Mouse (Mus musculus) neutrophil, adult 5-6 weeks (primary cell): ENCODE results near the gene Trit1. TPM values are rescaled to one million over a fixed set of nuclear protein-coding genes. Genes with fewer than 3 reads are reported as not detected.
"Not testable (repeated sequence)": the region's sequence is repeated elsewhere in the genome, so short reads cannot be mapped to it uniquely, and the experiment has no call there.

ENCODE experiments used
- ATAC-seq: fragments of 151-379, 151-347 bp; 2 replicates; pipeline ENCODE4 v1.8.0; 2017; ENCODE audit warnings: mild to moderate bottlenecking, moderate TSS enrichment; ENCODE audit not compliant: insufficient number of reproducible peaks, poor library complexity, low FRiP score, severe bottlenecking; ENCODE audit errors: extremely low read depth
- total RNA-seq: library from RNA; stranded (forward); fragments of 200-1000 nt; gene quantifications from 2 replicates; pipeline ENCODE4 v1.2.3, GENCODE M21; 2017

The Trit1 gene
- 23.5 and 35.2 TPM in 2 replicates for total RNA-seq

DNA sequence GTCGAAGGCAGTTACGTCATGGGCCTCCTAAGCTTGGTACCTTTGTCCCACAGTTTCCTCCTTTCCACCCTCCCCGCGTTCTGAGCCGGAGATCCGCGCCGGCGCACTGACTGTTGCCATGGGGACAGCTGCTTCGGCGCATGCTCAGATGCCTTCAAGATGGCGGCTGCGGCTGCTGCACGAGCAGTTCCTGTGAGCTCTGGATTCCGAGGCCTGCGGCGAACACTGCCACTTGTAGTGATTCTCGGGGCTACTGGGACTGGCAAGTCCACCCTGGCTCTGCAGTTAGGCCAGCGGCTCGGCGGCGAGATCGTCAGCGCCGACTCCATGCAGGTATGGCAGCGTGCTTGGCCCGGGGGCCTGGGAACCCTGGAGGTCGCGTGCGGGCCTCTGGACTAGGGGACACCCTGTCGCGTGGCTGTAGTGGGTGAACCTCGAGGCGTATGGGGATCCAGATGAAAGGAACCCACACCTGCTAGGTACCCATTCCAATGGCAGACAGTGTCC lies at the start of gene Trit1:
Gene Trit1 (plus strand): TSS at position 147 of the 507 bp plus-strand sequence.
- peak; percentile 94 for ATAC-seq

GRCm38 (mm10) chr4:122968106-122968505 lies 48.3 kb upstream of the Trit1 start:
- no peak for ATAC-seq

- no peak for ATAC-seq
Measured at GRCm38 (mm10) chr4:122971191-122971590, 45.2 kb upstream of the Trit1 start.

- no peak for ATAC-seq
Measured at GRCm38 (mm10) chr4:122971646-122972045, 44.8 kb upstream of the Trit1 start.

DNA sequence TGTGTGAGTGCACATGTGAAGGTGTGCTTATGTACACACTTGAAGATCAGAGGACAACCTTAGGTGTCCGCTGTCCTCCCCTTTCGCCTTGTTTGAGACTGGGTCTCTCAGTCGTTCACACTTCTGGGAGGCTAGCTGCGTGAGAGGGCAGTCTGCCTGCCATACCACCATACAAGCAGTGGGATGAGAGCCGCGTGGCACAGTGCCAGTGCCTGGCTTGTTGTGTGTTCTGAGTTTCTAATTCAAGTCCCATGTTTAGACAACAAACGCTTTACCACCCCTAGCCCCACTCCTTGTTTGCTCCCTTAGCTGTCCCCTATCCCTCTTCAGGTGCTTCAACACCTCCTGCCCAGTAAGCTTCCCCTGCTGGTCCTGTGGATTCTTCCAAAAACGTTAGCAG lies 44.3 kb upstream of the Trit1 start:
- ATAC-seq = no peak

- ATAC-seq = no peak
Measured at GRCm38 (mm10) chr4:122974976-122975520, 41.3 kb upstream of the Trit1 start.

GRCm38 (mm10) chr4:122976885-122977284 lies 39.5 kb upstream of the Trit1 start:
- no peak for ATAC-seq

GRCm38 (mm10) chr4:122978850-122979249 lies 37.5 kb upstream of the Trit1 start:
- no peak for ATAC-seq

DNA sequence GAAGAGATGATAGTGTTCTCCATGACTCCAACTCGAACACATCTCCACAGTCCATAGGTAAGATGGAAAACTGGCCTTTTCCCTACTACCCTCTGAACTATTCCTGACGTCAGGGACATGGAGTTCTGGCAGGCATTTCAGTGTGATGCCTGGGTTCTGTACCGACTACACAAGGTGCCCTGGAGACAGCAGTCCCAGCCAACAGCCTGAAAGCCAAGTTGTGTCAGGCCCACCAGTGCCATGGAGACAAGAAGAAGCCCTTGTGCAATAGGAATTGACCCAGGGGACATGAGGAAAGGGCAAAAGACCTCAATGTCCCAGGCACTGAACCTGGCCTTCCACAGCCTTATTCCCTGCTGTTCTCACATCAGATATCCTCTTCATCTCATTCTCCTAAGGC lies 36.6 kb upstream of the Trit1 start:
- no peak for ATAC-seq

GRCm38 (mm10) chr4:122980684-122981083 lies 35.7 kb upstream of the Trit1 start:
- ATAC-seq = no peak

- ATAC-seq = no peak
Measured at GRCm38 (mm10) chr4:122981238-122981637, 35.2 kb upstream of the Trit1 start.

- ATAC-seq = no peak
Measured at GRCm38 (mm10) chr4:122981930-122982329, 34.5 kb upstream of the Trit1 start.

GRCm38 (mm10) chr4:122982537-122982936 lies 33.9 kb upstream of the Trit1 start:
- ATAC-seq = no peak

GRCm38 (mm10) chr4:122983486-122984261 lies 32.7 kb upstream of the Trit1 start:
- ATAC-seq = 0 out of 2 replicates have a peak, but pooled peaks have one; percentile 9

DNA sequence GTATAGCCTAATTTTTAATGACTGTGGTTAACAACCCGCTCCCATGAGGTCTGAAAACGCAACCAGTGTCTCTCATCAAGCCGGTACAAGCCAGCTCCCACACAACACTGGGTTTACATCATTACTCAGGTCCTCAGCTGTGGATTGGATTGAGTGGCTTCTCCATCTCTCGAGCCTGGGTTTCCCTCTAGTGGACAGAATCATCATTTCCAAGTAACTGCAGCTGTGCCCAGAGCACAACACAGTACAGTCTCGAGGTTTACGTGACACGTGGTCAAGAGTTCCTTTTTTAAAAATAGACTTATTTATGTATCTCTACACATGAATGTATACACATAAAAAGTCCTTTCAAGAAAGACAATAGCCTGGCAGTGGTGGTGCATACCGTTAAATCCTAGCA lies 31.3 kb upstream of the Trit1 start:
- peak; percentile 96 for ATAC-seq

- no peak for ATAC-seq
Measured at GRCm38 (mm10) chr4:122987421-122987820, 29.0 kb upstream of the Trit1 start.

GRCm38 (mm10) chr4:122988004-122988403 lies 28.4 kb upstream of the Trit1 start:
- not testable (repeated sequence) for ATAC-seq

GRCm38 (mm10) chr4:122991177-122991576 lies 25.2 kb upstream of the Trit1 start:
- no peak for ATAC-seq

- no peak for ATAC-seq
Measured at GRCm38 (mm10) chr4:122992276-122992675, 24.1 kb upstream of the Trit1 start.
